7 mouse cellular contexts compared by ENCODE assay signal in the genomic region with DNA sequence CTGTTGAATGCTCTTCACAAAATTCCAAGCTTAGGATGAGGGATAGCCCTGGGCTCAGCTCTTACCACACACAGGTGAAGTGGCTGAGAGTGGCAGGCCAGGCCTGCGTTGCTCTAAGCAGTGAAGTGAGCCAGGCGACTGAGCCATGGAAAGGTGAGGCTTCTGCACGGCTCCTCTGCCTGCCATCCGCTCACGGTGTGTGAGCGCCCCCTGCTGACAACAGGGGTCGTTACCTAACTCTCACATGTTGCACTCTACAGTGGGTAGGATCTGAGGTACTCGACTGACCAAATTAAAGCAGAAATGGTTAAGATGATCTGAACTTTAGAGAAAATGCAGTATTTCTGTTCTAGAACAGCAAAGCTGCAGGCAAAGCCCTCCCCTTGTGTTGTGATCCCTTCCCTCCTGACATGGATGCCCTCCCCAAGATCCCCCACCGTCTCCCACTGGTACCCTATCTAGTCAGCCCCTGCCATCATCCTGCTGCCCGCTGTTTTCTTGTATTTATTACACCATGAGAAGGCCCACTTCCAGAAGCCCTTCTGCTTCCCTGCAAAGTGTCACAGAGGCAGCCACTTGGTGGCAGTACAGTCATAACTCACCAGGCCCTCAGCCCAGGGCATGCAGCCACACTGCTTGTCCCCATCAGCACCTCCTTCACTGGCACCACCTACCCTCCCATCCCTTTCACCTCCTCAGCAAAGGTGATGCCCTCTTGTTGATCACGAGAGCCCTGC. TPM values are rescaled to one million over a fixed set of nuclear protein-coding genes. Genes with fewer than 3 reads are reported as not detected.
A peak's percentile ranks its signal among the peaks of the same experiment; 100 is the strongest.
DNase-seq lines count a peak whose midpoint lies in the region; ATAC-seq lines count a peak whose summit lies in the region.

No protein-coding gene starts in this region.

- no peak overlapping the region for H3K9ac ChIP-seq in intestine, embryonic 16.5 days (ENCODE audit: low read depth, low read length)
- no peak overlapping the region for H3K9ac ChIP-seq in midbrain, embryonic 11.5 days (ENCODE audit: low read length)

- peak; percentile 54 for DNase-seq in adrenal gland, adult 8-10 months
- peak; percentile 87 for DNase-seq in embryo, embryonic 11 days
- peak; percentile 76 to 78 for DNase-seq in gastrocnemius, postnatal 4 days (ENCODE audit: low spot score in 2 of 2)
- peak; percentile 86 for DNase-seq in left cerebral cortex, postnatal 4 days
- DNase-seq in midbrain, embryonic 11.5 days (ENCODE audit: low spot score, missing footprints): peak; percentile 96
- DNase-seq in skeletal muscle tissue, adult 2 months (ENCODE audit: low read depth, low spot score): peak; percentile 74

- H3K36me3 ChIP-seq in intestine, embryonic 16.5 days (ENCODE audit: control insufficient read depth, insufficient read depth, low read length): peaks cover 7% of the 10 kb centered on the region
- peaks cover 14% of the 10 kb centered on the region for H3K36me3 ChIP-seq in midbrain, embryonic 11.5 days (ENCODE audit: control insufficient read depth, insufficient read depth, low read length)

- 25% methylated on average over 11 of the region's 11 CpGs for WGBS in intestine, embryonic 16.5 days
- 34% methylated on average over 11 of the region's 11 CpGs for WGBS in midbrain, embryonic 11.5 days

- no peaks in the 10 kb centered on the region for H3K27me3 ChIP-seq in intestine, embryonic 16.5 days (replicated peaks; ENCODE audit: control insufficient read depth, insufficient read depth, low read length)
- no peaks in the 10 kb centered on the region for H3K27me3 ChIP-seq in midbrain, embryonic 11.5 days (ENCODE audit: control insufficient read depth, insufficient read depth, low read length)

- H3K27ac ChIP-seq in intestine, embryonic 16.5 days (ENCODE audit: low read length): no peak overlapping the region
- no peak overlapping the region for H3K27ac ChIP-seq in midbrain, embryonic 11.5 days (ENCODE audit: low read depth, low read length)

- H3K4me3 ChIP-seq in intestine, embryonic 16.5 days (ENCODE audit: low read length): no peak overlapping the region
- no peak overlapping the region for H3K4me3 ChIP-seq in midbrain, embryonic 11.5 days (ENCODE audit: low read depth, low read length)

- H3K4me1 ChIP-seq in intestine, embryonic 16.5 days (ENCODE audit: control insufficient read depth, insufficient read depth, low read length): peaks cover 11% of the 10 kb centered on the region
- peaks cover 2% of the 10 kb centered on the region; the same call in 1 of the 2 replicates for H3K4me1 ChIP-seq in midbrain, embryonic 11.5 days (ENCODE audit: control insufficient read depth, insufficient read depth, low read length)

- peak; percentile 68 for ATAC-seq in intestine, embryonic 16.5 days
- 0 out of 2 replicates have a peak, but pooled peaks have one; percentile 48 for ATAC-seq in midbrain, embryonic 11.5 days (ENCODE audit: low FRiP score)

- H3K4me2 ChIP-seq in intestine, embryonic 16.5 days (ENCODE audit: low read depth, low read length): no peak overlapping the region
- H3K4me2 ChIP-seq in midbrain, embryonic 11.5 days: no peak overlapping the region

- intact Hi-C loops in left cerebral cortex, postnatal 4 days (cut with DNase I): loop anchor here (2.0 to 10.0 kb wide), 2 partner anchors 184 to 330 kb away; a partner anchor contains a TSS

- H3K9me3 ChIP-seq in intestine, embryonic 16.5 days (ENCODE audit: control insufficient read depth, low read length): no peaks in the 10 kb centered on the region
- no peaks in the 10 kb centered on the region for H3K9me3 ChIP-seq in midbrain, embryonic 11.5 days (ENCODE audit: control insufficient read depth, low read length)

RNA-seq across cellular contexts. Expression of a gene that starts 21.4 kb away (rescaled TPM):
- total RNA-seq in adrenal gland, adult 8-10 months (2022): 100 to 1,000 TPM in 3 of 4 experiments, 10 to 100 TPM in 1; 86.6 to 128 (median 111) TPM
- total RNA-seq in gastrocnemius, postnatal 4 days (2021): 10 to 100 TPM; 61.6 to 63.6 TPM
- 36.6 and 38.8 TPM in 2 replicates for polyA plus RNA-seq in intestine, embryonic 16.5 days (2015; fragmentation: Nextera tagmentation; extraction: Ambion mirVana)
- 10 to 100 TPM; 77.1 to 81.6 TPM for total RNA-seq in left cerebral cortex, postnatal 4 days (2021)
- 41.9 and 44.6 TPM in 2 replicates for polyA plus RNA-seq in midbrain, embryonic 11.5 days (2014; fragmentation: Nextera tagmentation; extraction: Ambion mirVana)

RNA-seq across cellular contexts. Expression of a gene that starts 29.0 kb away (rescaled TPM):
- 10 to 100 TPM; 21.7 to 24.3 (median 22.7) TPM for total RNA-seq in adrenal gland, adult 8-10 months (2022)
- 10 to 100 TPM; 10.3 to 10.4 TPM for total RNA-seq in gastrocnemius, postnatal 4 days (2021)
- 2.4 and 4.7 TPM in 2 replicates for polyA plus RNA-seq in intestine, embryonic 16.5 days (2015; fragmentation: Nextera tagmentation; extraction: Ambion mirVana)
- total RNA-seq in left cerebral cortex, postnatal 4 days (2021): 10 to 100 TPM in 1 of 2 experiments, 1 to 10 TPM in 1; 7.8 to 11.4 TPM
- polyA plus RNA-seq in midbrain, embryonic 11.5 days (2014; fragmentation: Nextera tagmentation; extraction: Ambion mirVana): 5.2 and 5.3 TPM in 2 replicates

RNA-seq across cellular contexts. Expression of a gene that starts 29.3 kb away (rescaled TPM):
- total RNA-seq in adrenal gland, adult 8-10 months (2022): 10 to 100 TPM; 38.5 to 62.4 (median 55.9) TPM
- total RNA-seq in gastrocnemius, postnatal 4 days (2021): 1 to 10 TPM; 3.9 to 5.1 TPM
- polyA plus RNA-seq in intestine, embryonic 16.5 days (2015; fragmentation: Nextera tagmentation; extraction: Ambion mirVana): 22.7 and 23.6 TPM in 2 replicates
- 100 to 1,000 TPM; 366 to 388 TPM for total RNA-seq in left cerebral cortex, postnatal 4 days (2021)
- polyA plus RNA-seq in midbrain, embryonic 11.5 days (2014; fragmentation: Nextera tagmentation; extraction: Ambion mirVana): 19.5 and 20.2 TPM in 2 replicates

Comparison
In these comparisons a context has a peak if more than half of its experiments do, and no peak if none do; other contexts are left out.
1. RNA of a gene that starts 29.3 kb away (total RNA-seq): 366 to 388 TPM in left cerebral cortex, postnatal 4 days and 38.5 to 62.4 TPM in adrenal gland, adult 8-10 months; 3.9 to 5.1 TPM in gastrocnemius, postnatal 4 days; every median in the first group is over 4 times any median in the second.
2. Peak in every context shown above with its lines, with median percentiles within 50 percentile points of each other: DNase-seq.